Mouse (Mus musculus) limb, embryonic 14.5 days (tissue): ENCODE results near the gene Dis3. TPM values are rescaled to one million over a fixed set of nuclear protein-coding genes. Genes with fewer than 3 reads are reported as not detected.
"Not testable (repeated sequence)": the region's sequence is repeated elsewhere in the genome, so short reads cannot be mapped to it uniquely, and the experiment has no call there.

Experiments
- ATAC-seq: fragments of 200-750 bp; cut with Nextera tagmentation; 2 replicates; pipeline ENCODE4 v1.8.0; 2017; ENCODE audit warnings: low read depth, moderate number of reproducible peaks, moderate TSS enrichment; ENCODE audit not compliant: low FRiP score
- DNase-seq: peaks from one replicate; pipeline ENCODE4 v3.0.0-alpha.2; 2015; ENCODE audit warnings: low spot score
- H3K27ac ChIP-seq: fragments of 300-500 bp; sonication (generic); replicated peaks from 2 replicates; pipeline ENCODE4 v1.5.1; 2014; ENCODE audit warnings: low read depth, mild to moderate bottlenecking, low read length, moderate library complexity, mixed read lengths
- H3K27me3 ChIP-seq: fragments of 300-500 bp; sonication (generic); 2 replicates; pipeline ENCODE4 v1.6.1; 2014; ENCODE audit warnings: low read length, mixed read lengths; ENCODE audit not compliant: control insufficient read depth, insufficient read depth
- H3K36me3 ChIP-seq: fragments of 300-500 bp; sonication (generic); 2 replicates; pipeline ENCODE4 v1.6.1; 2014; ENCODE audit warnings: mild to moderate bottlenecking, low read length, moderate library complexity, mixed read lengths; ENCODE audit not compliant: control insufficient read depth, insufficient read depth
- H3K4me1 ChIP-seq: fragments of 300-500 bp; sonication (generic); 2 replicates; pipeline ENCODE4 v1.6.1; 2014; ENCODE audit warnings: antibody characterized with exemption, low read length, mixed read lengths; ENCODE audit not compliant: control insufficient read depth, insufficient read depth
- H3K4me2 ChIP-seq: fragments of 300-500 bp; sonication (generic); replicated peaks from 2 replicates; pipeline ENCODE4 v1.6.1; 2014; ENCODE audit warnings: low read depth, mild to moderate bottlenecking, low read length, moderate library complexity; ENCODE audit not compliant: severe bottlenecking
- H3K4me3 ChIP-seq: fragments of 300-500 bp; sonication (generic); replicated peaks from 2 replicates; pipeline ENCODE4 v1.5.1; 2014; ENCODE audit warnings: low read length
- H3K9ac ChIP-seq: fragments of 300-500 bp; sonication (generic); 2 replicates; pipeline ENCODE4 v1.6.1; 2014; ENCODE audit warnings: mild to moderate bottlenecking, low read depth, low read length, moderate library complexity; ENCODE audit not compliant: severe bottlenecking
- H3K9me3 ChIP-seq: fragments of 300-500 bp; sonication (generic); 2 replicates; pipeline ENCODE4 v1.6.1; 2016; ENCODE audit warnings: low read length; ENCODE audit not compliant: control insufficient read depth
- POLR2A ChIP-seq: fragments of 200-500 bp; IDR thresholded peaks from 2 replicates; pipeline ENCODE4 v1.8.0; 2012; ENCODE audit warnings: inconsistent platforms, mild to moderate bottlenecking, moderate library complexity, borderline replicate concordance; ENCODE audit not compliant: insufficient read depth, insufficient read length; ENCODE audit errors: extremely low read depth
- WGBS: fragments of 180-500 bp; shearing (Covaris S2); extraction: QIAGEN DNeasy Blood & Tissue Kit; methylation state at CpG from one replicate; pipeline ENCODE4 v1.1.7; 2014; 5-methylcytosine and 5-hydroxymethylcytosine counted together
- polyA plus RNA-seq, 2 experiments: library from polyadenylated mRNA; depleted of rRNA in 1 of 2; stranded (reverse) in 1 of 2; unstranded in 1 of 2; fragments of >200 nt; fragmentation: Nextera tagmentation in 1 of 2; extraction: Ambion mirVana in 1 of 2; gene quantifications; 2 replicates each; pipeline versions ENCODE4 v1.2.1 to v1.2.3; 2012 to 2014

The Dis3 gene
- polyA plus RNA-seq, 2 experiments = 30.7 to 37.6 TPM

DNA sequence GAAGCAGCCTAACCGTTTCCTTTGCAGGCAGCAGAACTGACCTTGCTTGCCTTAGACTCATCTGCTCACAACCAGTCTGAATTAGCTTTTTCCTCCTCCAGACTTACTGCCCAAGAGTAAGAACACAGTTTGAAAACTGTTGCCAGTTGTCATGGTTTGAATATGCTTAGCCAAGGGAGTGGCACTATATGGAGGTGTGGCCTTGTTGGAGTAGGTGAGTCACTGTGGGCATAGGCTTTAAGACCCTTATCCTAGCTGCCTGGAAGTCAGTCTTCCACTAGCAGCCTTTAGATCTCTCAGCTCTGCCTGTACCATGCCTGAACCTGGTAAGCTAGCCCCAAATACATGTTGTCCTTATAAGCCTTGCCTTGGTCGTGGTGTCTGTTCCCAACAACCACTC lies 61.9 kb downstream of the Dis3 start:
- no peak overlapping the region for H3K4me3 ChIP-seq

DNA sequence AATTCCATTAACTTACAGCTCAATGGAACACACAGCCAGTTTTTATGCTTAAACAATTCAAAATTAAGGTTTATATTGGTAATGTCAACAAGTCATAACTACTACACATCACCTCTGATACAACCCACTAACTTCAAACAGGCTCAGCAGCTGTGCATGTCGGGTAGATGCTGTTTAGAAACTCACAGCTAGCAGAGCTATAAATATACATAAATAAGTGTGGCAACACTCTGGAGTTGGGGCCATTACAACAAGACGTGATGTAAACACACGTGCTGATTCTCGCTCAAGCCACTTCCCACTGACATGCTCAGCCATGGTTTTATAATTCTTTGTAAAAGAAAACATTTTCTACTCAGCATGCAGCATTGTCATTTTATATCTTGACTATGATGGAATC lies 63.5 kb downstream of the Dis3 start:
- Histone ChIP-seq H3K4me1 (no peaks in the 10 kb centered on the region), H3K27ac (no peak overlapping the region), H3K27me3 (no peaks in the 10 kb centered on the region), H3K4me3 (no peak overlapping the region), H3K9ac (no peak overlapping the region), H3K9me3 (no peaks in the 10 kb centered on the region), H3K4me2 (no peak overlapping the region), H3K36me3 (peaks cover 38% of the 10 kb centered on the region)
- DNase-seq (no peak), ATAC-seq (no peak)
- 71% methylated on average over 4 of the region's 4 CpGs for WGBS
- TF ChIP-seq POLR2A = no peak

More for the DNA sequence above, 61.9 kb downstream of the Dis3 start:
- WGBS = 86% methylated on average over 2 of the region's 2 CpGs
- DNase-seq = no peak
- no peak for TF ChIP-seq POLR2A
- Histone ChIP-seq H3K27ac (no peak overlapping the region), H3K4me2 (no peak overlapping the region), H3K27me3 (no peaks in the 10 kb centered on the region), H3K9me3 (no peaks in the 10 kb centered on the region), H3K9ac (no peak overlapping the region), H3K36me3 (peaks cover 38% of the 10 kb centered on the region), H3K4me1 (no peaks in the 10 kb centered on the region)
- no peak for ATAC-seq

DNA sequence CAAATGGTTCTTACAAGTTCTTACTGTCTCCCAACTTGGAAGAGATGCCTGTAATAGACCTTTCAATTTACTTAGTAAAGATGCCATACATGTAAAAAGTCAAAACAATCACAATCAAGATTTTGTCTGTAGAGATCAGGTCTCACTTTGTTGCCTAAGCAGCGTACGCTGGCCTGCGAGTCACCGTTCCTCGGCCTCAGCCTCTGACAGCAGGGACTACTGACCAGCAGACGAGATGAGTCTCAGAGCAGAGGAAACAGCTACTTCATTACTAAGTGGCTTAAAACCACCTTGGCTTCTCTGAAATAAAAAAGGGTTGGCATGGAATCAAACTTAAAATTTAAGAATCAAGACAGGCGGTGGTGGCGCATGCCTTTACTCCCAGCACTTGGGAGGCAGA lies 64.7 kb downstream of the Dis3 start:
- H3K4me3 ChIP-seq, H3K27me3 ChIP-seq, H3K9me3 ChIP-seq, H3K27ac ChIP-seq, H3K9ac ChIP-seq, H3K4me1 ChIP-seq, H3K4me2 ChIP-seq, DNase-seq, ATAC-seq: not testable (repeated sequence)
- WGBS = 92% methylated on average over 8 of the region's 8 CpGs
- peaks cover 38% of the 10 kb centered on the region for H3K36me3 ChIP-seq

DNA sequence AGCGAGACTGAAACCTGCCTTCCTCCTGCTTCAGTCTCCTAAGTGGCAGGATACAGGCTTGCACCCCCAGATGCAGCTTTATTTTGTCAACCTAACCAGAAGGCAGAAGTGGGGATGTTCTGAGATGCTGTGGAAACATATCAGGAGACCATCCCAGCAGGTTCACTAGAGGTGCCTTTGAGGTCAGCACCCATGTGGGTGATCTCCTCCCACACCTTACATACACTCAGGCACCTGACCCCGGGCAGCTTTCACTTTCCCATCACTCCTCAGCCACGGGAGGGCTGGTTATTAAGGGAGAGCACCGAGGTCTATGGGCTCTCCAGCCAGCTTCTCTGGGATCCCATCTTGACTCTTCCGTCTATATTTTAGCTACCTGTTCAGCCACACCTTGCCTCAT lies 67.0 kb downstream of the Dis3 start:
- TF ChIP-seq POLR2A = no peak
- 80% methylated on average over 5 of the region's 5 CpGs for WGBS
- Histone ChIP-seq H3K9me3 (no peaks in the 10 kb centered on the region), H3K27me3 (no peaks in the 10 kb centered on the region), H3K4me2 (no peak overlapping the region), H3K9ac (no peak overlapping the region), H3K36me3 (peaks cover 18% of the 10 kb centered on the region), H3K27ac (no peak overlapping the region), H3K4me3 (no peak overlapping the region), H3K4me1 (no peaks in the 10 kb centered on the region)
- ATAC-seq = no peak
- DNase-seq = no peak

DNA sequence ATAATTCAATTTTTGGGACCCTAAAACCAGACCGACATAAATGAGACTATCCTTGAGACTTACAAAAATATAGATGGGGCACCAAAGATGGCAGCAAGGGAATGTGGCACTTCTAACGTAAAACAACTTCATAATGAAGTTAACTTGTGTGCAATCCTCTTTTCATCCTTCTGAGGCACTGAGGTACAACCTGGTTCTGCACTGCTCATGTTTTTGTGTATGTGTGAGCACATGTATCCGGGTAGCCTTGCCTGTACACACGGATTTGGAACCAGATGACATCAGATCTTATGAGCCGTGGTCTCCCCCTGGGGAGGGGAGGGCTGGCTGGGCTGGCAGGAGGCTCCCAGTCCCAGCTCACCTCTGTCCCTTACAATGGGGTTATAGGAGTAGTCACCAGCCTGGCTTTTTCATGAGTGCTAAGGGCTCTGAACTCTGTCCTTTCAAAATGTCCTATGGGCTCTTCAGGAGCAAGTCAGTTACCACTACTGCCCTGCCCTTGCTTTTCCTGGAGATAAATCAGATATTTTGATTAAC lies 68.2 kb downstream of the Dis3 start:
- Histone ChIP-seq H3K27me3 (no peaks in the 10 kb centered on the region), H3K9ac (no peak overlapping the region), H3K4me2 (no peak overlapping the region), H3K36me3 (peaks cover 15% of the 10 kb centered on the region), H3K27ac (no peak overlapping the region), H3K4me1 (no peaks in the 10 kb centered on the region), H3K9me3 (no peaks in the 10 kb centered on the region), H3K4me3 (no peak overlapping the region)
- no peak for TF ChIP-seq POLR2A
- no peak for DNase-seq
- 85% methylated on average over 5 of the region's 5 CpGs for WGBS
- peak; percentile 45; the same call in 1 of the 2 replicates for ATAC-seq

DNA sequence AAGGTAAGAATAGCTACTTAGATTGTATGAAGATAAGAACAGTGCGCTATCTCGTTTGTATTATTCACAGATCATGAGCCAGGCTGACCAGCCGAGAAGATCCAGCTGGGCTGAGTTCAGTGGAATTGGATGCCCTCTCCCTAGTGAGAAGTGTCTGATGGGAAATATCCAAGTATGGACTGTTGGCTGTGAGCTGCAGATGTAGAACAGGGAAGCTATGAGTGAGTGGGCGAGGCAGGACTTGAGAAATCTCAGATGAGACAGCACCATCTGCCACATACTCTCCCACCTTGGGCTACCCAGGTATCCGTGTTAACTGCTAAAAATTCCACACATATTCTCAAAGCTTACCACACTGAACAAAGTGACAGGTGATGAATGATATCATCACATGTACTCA lies 69.6 kb downstream of the Dis3 start:
- 82% methylated on average over 5 of the region's 5 CpGs for WGBS
- DNase-seq (no peak), ATAC-seq (no peak)

More for the DNA sequence above, 69.6 kb downstream of the Dis3 start:
- H3K27me3 ChIP-seq = no peaks in the 10 kb centered on the region
- H3K4me3 ChIP-seq = no peak overlapping the region
- H3K4me2 ChIP-seq = no peak overlapping the region
- H3K9ac ChIP-seq = no peak overlapping the region
- H3K9me3 ChIP-seq = no peaks in the 10 kb centered on the region
- H3K4me1 ChIP-seq = no peaks in the 10 kb centered on the region
- no peak for TF ChIP-seq POLR2A
- 0 out of 2 replicates have a peak, but pooled peaks cover 8% of the 10 kb centered on the region for H3K36me3 ChIP-seq
- no peak overlapping the region for H3K27ac ChIP-seq

Other genes starting within 250 kb of the Dis3 start
- 2.1 and 5.4 TPM in 2 replicates for gene Rpl36a-ps1, start 105.5 kb downstream of the Dis3 start, polyA plus RNA-seq (2012; rRNA removed)
- gene Rpl36a-ps1, start 105.5 kb downstream of the Dis3 start, polyA plus RNA-seq (2014; fragmentation: Nextera tagmentation; extraction: Ambion mirVana) = 3.7 and 4.2 TPM in 2 replicates
- 53.2 and 56.0 TPM in 2 replicates for gene Mzt1, start 53.6 kb downstream of the Dis3 start, polyA plus RNA-seq (2012; rRNA removed)
- gene Mzt1, start 53.6 kb downstream of the Dis3 start, polyA plus RNA-seq (2014; fragmentation: Nextera tagmentation; extraction: Ambion mirVana) = 44.3 and 48.4 TPM in 2 replicates
- 30.4 and 33.3 TPM in 2 replicates for gene Bora, start 53.5 kb downstream of the Dis3 start, polyA plus RNA-seq (2012; rRNA removed)
- 45.5 and 48.6 TPM in 2 replicates for gene Bora, start 53.5 kb downstream of the Dis3 start, polyA plus RNA-seq (2014; fragmentation: Nextera tagmentation; extraction: Ambion mirVana)
- gene Pibf1, start 346 bp downstream of the Dis3 start, polyA plus RNA-seq (2012; rRNA removed) = 7.2 and 9.8 TPM in 2 replicates
- 14.5 and 17.7 TPM in 2 replicates for gene Pibf1, start 346 bp downstream of the Dis3 start, polyA plus RNA-seq (2014; fragmentation: Nextera tagmentation; extraction: Ambion mirVana)
- 22.7 and 23.4 TPM in 2 replicates for gene Klf5, start 198.9 kb upstream of the Dis3 start, polyA plus RNA-seq (2012; rRNA removed)
- 42.6 and 46.7 TPM in 2 replicates for gene Klf5, start 198.9 kb upstream of the Dis3 start, polyA plus RNA-seq (2014; fragmentation: Nextera tagmentation; extraction: Ambion mirVana)